Mouse (Mus musculus) C2C12 (cell line): ENCODE data around the gene Syt3. TPM values are rescaled to one million over a fixed set of nuclear protein-coding genes. Genes with fewer than 3 reads are reported as not detected.

Experiments used
- H3K27me3 ChIP-seq: one replicate; pipeline ENCODE4 v1.6.1; 2011; ENCODE audit not compliant: control insufficient read depth, insufficient read depth, insufficient read length
- H3K36me3 ChIP-seq: one replicate; pipeline ENCODE4 v1.6.1; 2011; ENCODE audit not compliant: control insufficient read depth, insufficient read depth
- H3K4me3 ChIP-seq: one replicate; pipeline ENCODE4 v1.5.1; 2011; ENCODE audit warnings: mild to moderate bottlenecking, control low read depth; ENCODE audit not compliant: poor library complexity, insufficient read depth, severe bottlenecking
- H3K79me2 ChIP-seq: one replicate; pipeline ENCODE4 v1.6.1; 2011; ENCODE audit not compliant: control insufficient read depth, insufficient read depth
- H3K79me3 ChIP-seq: one replicate; pipeline ENCODE4 v1.6.1; 2011; ENCODE audit warnings: low read depth, control low read depth
- H3ac ChIP-seq: one replicate; pipeline ENCODE3; 2011; ENCODE audit warnings: low read depth; ENCODE audit not compliant: control insufficient read depth, insufficient read length
- CEBPB ChIP-seq: IDR thresholded peaks from one replicate; pipeline ENCODE4 v1.6.1; 2011; ENCODE audit warnings: low read depth, mild to moderate bottlenecking, control low read depth, moderate library complexity
- CTCF ChIP-seq: IDR thresholded peaks from one replicate; pipeline ENCODE4 v1.5.1; 2011; ENCODE audit not compliant: control insufficient read depth, insufficient read depth, insufficient read length
- FOSL1 ChIP-seq: IDR thresholded peaks from one replicate; pipeline ENCODE4 v1.8.0; 2011; ENCODE audit warnings: mild to moderate bottlenecking, low read length; ENCODE audit not compliant: poor library complexity, insufficient read depth, severe bottlenecking
- MAX ChIP-seq: IDR thresholded peaks from one replicate; pipeline ENCODE4 v1.6.1; 2011; ENCODE audit warnings: mild to moderate bottlenecking, control low read depth
- MYOD1 ChIP-seq: IDR thresholded peaks from one replicate; pipeline ENCODE4 v1.6.1; 2011; ENCODE audit warnings: low read depth; ENCODE audit not compliant: control insufficient read depth, insufficient read length
- MYOG ChIP-seq: IDR thresholded peaks from one replicate; pipeline ENCODE4 v1.6.1; 2011; ENCODE audit not compliant: control insufficient read depth, insufficient read length; ENCODE audit errors: extremely low read depth
- USF1 ChIP-seq: IDR thresholded peaks from one replicate; pipeline ENCODE4 v1.6.1; 2011; ENCODE audit warnings: low read depth, mild to moderate bottlenecking, control low read depth, moderate library complexity
- polyA plus RNA-seq: library from polyadenylated mRNA; unstranded; fragments of >200 nt; fragmentation: generic; extraction: Trizol; gene quantifications from one replicate; pipeline ENCODE4 v1.2.1, GENCODE M21; 2012; ENCODE audit warnings: missing spikeins

The Syt3 gene
- polyA plus RNA-seq, 1 experiment = not detected

DNA sequence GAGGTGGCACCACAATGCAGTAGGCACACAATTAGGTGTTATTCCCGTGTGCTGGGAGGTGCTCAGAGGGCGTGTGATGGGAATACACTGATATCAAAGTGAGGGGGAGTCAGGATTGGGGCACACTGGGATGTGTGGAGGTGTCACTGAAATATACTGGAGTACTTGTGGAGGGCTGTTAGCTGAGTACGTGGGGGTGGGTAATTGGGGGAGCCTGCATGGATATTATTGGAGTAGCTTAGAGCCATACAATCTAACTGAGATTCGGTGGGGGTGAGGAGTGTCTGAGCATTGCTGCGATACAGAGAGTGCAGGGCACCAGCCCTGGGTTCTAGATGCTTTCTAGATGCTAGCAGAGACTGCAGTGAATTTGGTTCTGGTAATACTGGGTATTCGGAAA, 43.7 kb upstream of the Syt3 start:
- Histone ChIP-seq H3K79me2 (no peaks in the 10 kb centered on the region), H3K27me3 (peaks cover 73% of the 10 kb centered on the region), H3K79me3 (no peaks in the 10 kb centered on the region), H3ac (no peak overlapping the region), H3K36me3 (no peaks in the 10 kb centered on the region), H3K4me3 (no peak overlapping the region)
- TF ChIP-seq MYOG (no peak), CTCF (no peak), USF1 (no peak), FOSL1 (no peak), CEBPB (no peak), MYOD1 (no peak)

DNA sequence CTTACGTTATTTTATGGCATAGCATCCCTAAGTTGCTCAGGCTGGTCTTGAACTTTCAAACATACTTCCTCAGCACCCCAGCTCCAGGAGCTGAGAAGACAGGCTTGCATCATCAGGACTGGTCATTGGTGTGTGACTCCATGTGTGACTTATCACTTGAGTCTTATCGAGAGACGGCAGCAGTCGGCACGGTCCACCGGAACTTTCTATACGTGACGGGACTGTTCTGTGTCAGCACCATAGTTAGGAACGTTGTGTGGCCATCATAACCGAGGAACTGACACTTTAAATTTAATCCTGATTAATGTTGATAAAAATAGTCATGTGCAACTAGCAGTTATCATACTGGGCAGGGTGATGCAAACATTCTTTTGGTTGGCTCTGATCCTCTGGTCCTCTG, 42.8 kb upstream of the Syt3 start:
- H3ac ChIP-seq = no peak overlapping the region
- no peaks in the 10 kb centered on the region for H3K79me2 ChIP-seq
- H3K27me3 ChIP-seq = peaks cover 76% of the 10 kb centered on the region
- H3K79me3 ChIP-seq = no peaks in the 10 kb centered on the region
- no peak overlapping the region for H3K4me3 ChIP-seq
- H3K36me3 ChIP-seq = no peaks in the 10 kb centered on the region
- no peak for TF ChIP-seq FOSL1
- no peak for TF ChIP-seq MYOD1
- no peak for TF ChIP-seq MAX
- TF ChIP-seq MYOG = no peak
- no peak for TF ChIP-seq CTCF
- TF ChIP-seq USF1 = no peak
- TF ChIP-seq CEBPB = no peak

DNA sequence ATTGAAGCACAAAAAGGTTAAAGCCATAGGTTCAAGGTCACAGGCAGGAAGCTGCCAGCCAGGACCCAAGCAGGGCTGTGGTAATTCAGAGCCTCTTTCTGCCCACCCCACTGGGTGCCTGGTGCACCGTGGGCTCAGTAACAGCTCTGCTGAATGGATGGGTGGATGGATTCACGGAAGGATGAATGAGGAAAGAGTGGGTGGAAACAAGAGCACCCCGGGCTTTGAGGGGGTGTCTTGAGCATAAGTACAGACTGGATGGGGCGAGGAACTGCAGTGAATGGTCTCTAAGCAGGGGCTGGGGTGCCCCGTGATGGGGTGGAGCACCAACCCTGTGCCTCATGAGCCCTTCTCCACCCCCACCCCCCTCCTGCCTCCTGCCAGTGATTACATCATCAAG, 42.2 kb upstream of the Syt3 start:
- Histone ChIP-seq H3K27me3 (peaks cover 75% of the 10 kb centered on the region), H3K4me3 (no peak overlapping the region), H3ac (no peak overlapping the region), H3K79me3 (no peaks in the 10 kb centered on the region), H3K79me2 (no peaks in the 10 kb centered on the region), H3K36me3 (no peaks in the 10 kb centered on the region)
- TF ChIP-seq USF1 (no peak), FOSL1 (no peak), CTCF (no peak), MYOG (no peak), MAX (no peak), MYOD1 (no peak), CEBPB (no peak)

DNA sequence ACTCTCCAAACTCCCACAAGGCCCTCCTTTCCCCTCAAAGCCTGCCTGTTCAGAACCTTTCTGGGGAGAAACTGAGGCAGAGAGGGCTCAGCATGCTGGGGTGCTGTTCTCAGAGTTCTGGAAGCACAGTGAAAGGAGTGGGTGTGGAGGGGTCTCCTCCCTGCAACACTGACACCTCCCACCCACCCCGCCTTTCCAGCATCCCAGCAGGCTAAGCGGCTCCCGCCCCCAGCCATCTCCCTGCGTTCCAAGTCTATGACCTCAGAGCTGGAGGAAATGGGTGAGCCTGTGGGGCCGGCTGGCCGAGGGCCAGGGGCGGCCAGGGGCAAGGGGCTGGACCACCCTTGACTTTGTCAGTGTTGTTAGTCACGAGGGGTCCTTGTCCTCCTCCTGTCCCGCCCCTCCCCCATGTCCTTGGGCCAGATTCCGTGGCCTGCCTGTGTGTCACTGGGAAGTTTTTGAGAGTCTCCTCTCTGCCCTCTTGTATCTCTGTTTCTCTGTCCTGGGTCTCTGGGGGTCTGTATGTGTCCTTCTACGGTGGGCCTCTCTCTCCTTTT, 40.4 kb upstream of the Syt3 start:
- Histone ChIP-seq H3K36me3 (no peaks in the 10 kb centered on the region), H3K79me3 (no peaks in the 10 kb centered on the region), H3ac (no peak overlapping the region), H3K27me3 (peaks cover 74% of the 10 kb centered on the region), H3K4me3 (no peak overlapping the region), H3K79me2 (no peaks in the 10 kb centered on the region)
- TF ChIP-seq MYOG (no peak), MAX (no peak), CTCF (no peak), FOSL1 (no peak), MYOD1 (no peak), CEBPB (no peak)

DNA sequence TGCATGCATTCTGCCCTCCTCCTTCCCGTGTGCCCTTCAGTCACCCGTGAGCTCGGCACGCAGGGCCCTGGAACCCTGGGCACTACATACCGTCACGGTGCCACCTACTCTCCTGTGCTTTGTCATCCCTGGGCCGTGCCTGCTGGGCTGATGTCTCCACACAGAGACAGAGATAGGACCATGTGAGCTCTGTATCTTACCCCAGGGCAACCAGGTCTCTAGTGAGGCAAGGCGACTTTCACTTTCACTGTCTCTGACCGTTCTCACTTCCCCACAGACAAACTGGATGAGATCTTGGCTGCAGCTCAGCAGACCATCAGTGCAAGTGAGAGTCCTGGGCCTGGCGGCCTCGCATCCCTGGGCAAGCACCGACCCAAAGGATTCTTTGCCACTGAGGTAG, 39.3 kb upstream of the Syt3 start:
- H3K79me3 ChIP-seq = no peaks in the 10 kb centered on the region
- no peak for TF ChIP-seq MYOG
- no peak for TF ChIP-seq MAX
- TF ChIP-seq CTCF = no peak
- TF ChIP-seq USF1 = no peak
- no peak for TF ChIP-seq FOSL1
- no peak for TF ChIP-seq MYOD1
- H3K4me3 ChIP-seq = no peak overlapping the region
- H3K36me3 ChIP-seq = no peaks in the 10 kb centered on the region
- peaks cover 77% of the 10 kb centered on the region for H3K27me3 ChIP-seq
- no peak overlapping the region for H3ac ChIP-seq
- no peaks in the 10 kb centered on the region for H3K79me2 ChIP-seq

DNA sequence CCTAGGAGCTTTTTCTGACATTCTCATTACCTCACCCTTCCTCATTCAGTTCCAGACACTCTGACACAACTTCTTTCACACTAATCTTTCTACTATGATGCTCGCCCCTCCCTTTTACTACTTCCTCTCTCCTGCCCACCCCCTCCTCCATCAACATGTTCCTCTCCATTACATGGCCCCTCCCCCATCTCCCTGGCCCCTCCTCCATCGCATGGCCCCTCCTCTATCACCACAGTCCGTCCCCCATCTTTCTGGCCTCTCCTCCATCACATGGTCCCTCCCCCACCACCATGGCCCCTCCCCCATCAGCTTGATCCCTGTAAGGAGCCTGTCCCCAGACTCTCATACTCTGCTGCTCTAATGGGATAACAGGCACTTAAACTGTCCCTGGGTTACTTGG, 34.9 kb upstream of the Syt3 start:
- H3K4me3 ChIP-seq = no peak overlapping the region

More for the DNA sequence above, 34.9 kb upstream of the Syt3 start:
- TF ChIP-seq MYOG = no peak
- TF ChIP-seq MYOD1 = no peak
- TF ChIP-seq USF1 = no peak
- no peak for TF ChIP-seq CTCF
- no peak for TF ChIP-seq FOSL1
- Histone ChIP-seq H3K79me3 (no peaks in the 10 kb centered on the region), H3ac (no peak overlapping the region), H3K79me2 (no peaks in the 10 kb centered on the region), H3K27me3 (peaks cover 88% of the 10 kb centered on the region), H3K36me3 (no peaks in the 10 kb centered on the region)
